Mouse (Mus musculus) lung, adult 18-20 months (tissue): ENCODE results near the gene Thyn1.

Source experiments
- DNase-seq, 2 experiments: peaks; one replicate each; pipeline ENCODE4 v3.0.0; 2022; ENCODE audit warnings: mixed read lengths in 2 of 2

The Thyn1 gene

GRCm38 (mm10) chr9:27030763-27031100 is 31.2 kb downstream of the Thyn1 start:
- no peak for DNase-seq

GRCm38 (mm10) chr9:27043892-27044291 is 44.4 kb downstream of the Thyn1 start:
- DNase-seq: no peak

GRCm38 (mm10) chr9:27049492-27049891 is 50.0 kb downstream of the Thyn1 start:
- DNase-seq: no peak
